Mouse (Mus musculus) C2C12 (cell line): Measurements from ENCODE around the gene Hoxd8. TPM values are rescaled to one million over a fixed set of nuclear protein-coding genes. Genes with fewer than 3 reads are reported as not detected.

Experiments used
- H3K27me3 ChIP-seq: one replicate; pipeline ENCODE4 v1.6.1; 2011; ENCODE audit not compliant: control insufficient read depth, insufficient read depth, insufficient read length
- H3K36me3 ChIP-seq: one replicate; pipeline ENCODE4 v1.6.1; 2011; ENCODE audit not compliant: control insufficient read depth, insufficient read depth
- H3K4me3 ChIP-seq: one replicate; pipeline ENCODE4 v1.5.1; 2011; ENCODE audit warnings: mild to moderate bottlenecking, control low read depth; ENCODE audit not compliant: poor library complexity, insufficient read depth, severe bottlenecking
- H3K79me2 ChIP-seq: one replicate; pipeline ENCODE4 v1.6.1; 2011; ENCODE audit not compliant: control insufficient read depth, insufficient read depth
- H3K79me3 ChIP-seq: one replicate; pipeline ENCODE4 v1.6.1; 2011; ENCODE audit warnings: low read depth, control low read depth
- H3ac ChIP-seq: one replicate; pipeline ENCODE3; 2011; ENCODE audit warnings: low read depth; ENCODE audit not compliant: control insufficient read depth, insufficient read length
- CEBPB ChIP-seq: IDR thresholded peaks from one replicate; pipeline ENCODE4 v1.6.1; 2011; ENCODE audit warnings: low read depth, mild to moderate bottlenecking, control low read depth, moderate library complexity
- CTCF ChIP-seq: IDR thresholded peaks from one replicate; pipeline ENCODE4 v1.5.1; 2011; ENCODE audit not compliant: control insufficient read depth, insufficient read depth, insufficient read length
- FOSL1 ChIP-seq: IDR thresholded peaks from one replicate; pipeline ENCODE4 v1.8.0; 2011; ENCODE audit warnings: mild to moderate bottlenecking, low read length; ENCODE audit not compliant: poor library complexity, insufficient read depth, severe bottlenecking
- MAX ChIP-seq: IDR thresholded peaks from one replicate; pipeline ENCODE4 v1.6.1; 2011; ENCODE audit warnings: mild to moderate bottlenecking, control low read depth
- MYOD1 ChIP-seq: IDR thresholded peaks from one replicate; pipeline ENCODE4 v1.6.1; 2011; ENCODE audit warnings: low read depth; ENCODE audit not compliant: control insufficient read depth, insufficient read length
- MYOG ChIP-seq: IDR thresholded peaks from one replicate; pipeline ENCODE4 v1.6.1; 2011; ENCODE audit not compliant: control insufficient read depth, insufficient read length; ENCODE audit errors: extremely low read depth
- USF1 ChIP-seq: IDR thresholded peaks from one replicate; pipeline ENCODE4 v1.6.1; 2011; ENCODE audit warnings: low read depth, mild to moderate bottlenecking, control low read depth, moderate library complexity
- polyA plus RNA-seq: library from polyadenylated mRNA; unstranded; fragments of >200 nt; fragmentation: generic; extraction: Trizol; gene quantifications from one replicate; pipeline ENCODE4 v1.2.1, GENCODE M21; 2012; ENCODE audit warnings: missing spikeins

Gene Hoxd8
- polyA plus RNA-seq, 1 experiment: not detected

DNA sequence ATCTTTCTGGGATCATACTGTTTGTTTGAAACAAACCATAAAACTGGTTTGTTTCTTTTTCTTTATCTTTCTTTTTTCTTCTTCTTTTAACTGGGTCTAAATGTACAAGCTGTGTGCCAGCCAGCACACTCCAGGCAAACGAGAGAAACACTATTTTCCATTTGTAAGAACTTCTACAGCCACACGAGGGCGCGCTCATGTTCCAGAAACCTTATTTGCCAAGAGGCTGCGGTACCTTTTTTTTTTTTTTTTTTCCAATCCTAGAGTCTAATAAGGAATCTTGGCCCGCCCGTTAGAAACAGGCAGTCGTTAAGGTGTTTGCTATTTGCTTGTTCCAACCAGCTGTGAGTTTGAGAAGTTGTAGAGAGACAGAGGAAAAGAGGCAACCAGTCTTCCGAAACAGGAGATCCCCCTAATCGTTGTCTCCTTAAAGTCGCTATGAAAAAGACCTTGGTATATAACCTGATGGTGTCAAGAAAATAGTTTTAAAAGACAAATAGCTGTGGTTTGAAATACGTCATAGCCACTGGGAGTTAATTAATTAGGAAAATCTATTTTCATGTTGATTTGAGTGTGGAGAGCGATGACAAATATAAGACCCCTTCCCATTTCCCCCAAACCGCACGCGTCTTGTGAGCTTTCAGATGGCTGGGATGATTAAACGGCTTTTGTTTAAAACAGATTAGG lies 18.0 kb upstream of the Hoxd8 start:
- no peak overlapping the region for H3ac ChIP-seq
- H3K27me3 ChIP-seq: peaks cover 48% of the 10 kb centered on the region
- H3K79me3 ChIP-seq: no peaks in the 10 kb centered on the region
- no peaks in the 10 kb centered on the region for H3K79me2 ChIP-seq
- no peak overlapping the region for H3K4me3 ChIP-seq
- TF ChIP-seq FOSL1 (no peak), MAX (no peak), USF1 (no peak), CTCF (no peak), MYOG (no peak), CEBPB (no peak), MYOD1 (no peak)
- no peaks in the 10 kb centered on the region for H3K36me3 ChIP-seq

DNA sequence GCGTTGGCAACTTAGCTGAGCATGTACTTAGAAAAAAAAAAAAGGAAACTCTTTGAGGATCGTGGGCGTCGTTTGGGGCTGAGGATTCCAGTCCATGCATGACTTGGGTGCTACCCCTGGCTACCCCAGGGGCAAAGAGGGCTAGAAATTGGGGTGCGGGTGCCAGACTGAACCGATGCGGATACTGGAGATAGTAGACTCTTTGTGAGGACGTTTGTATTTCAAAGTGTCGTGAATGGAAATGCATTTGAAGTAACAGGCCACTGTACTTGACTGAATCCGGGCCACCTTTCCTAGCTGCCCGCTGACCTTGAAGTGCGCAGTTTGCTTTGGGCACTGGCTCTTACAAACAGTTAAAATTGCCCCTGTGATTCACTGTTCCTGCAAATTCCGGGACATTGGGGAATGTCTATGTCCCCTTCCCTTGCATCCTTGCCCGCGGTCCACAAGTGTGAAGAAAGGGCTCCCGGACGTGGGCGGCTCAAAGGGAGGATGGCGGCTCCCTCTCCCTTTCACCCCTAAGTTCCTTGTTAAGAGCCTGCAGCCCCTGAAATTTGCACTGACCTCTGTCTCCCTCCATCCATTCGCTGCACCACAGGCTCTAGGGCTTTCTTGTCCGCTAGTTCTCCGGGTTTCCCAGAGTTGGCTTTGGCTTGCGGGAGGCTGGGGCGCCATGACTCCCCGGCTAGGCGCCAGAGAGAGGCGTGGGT lies 17.3 kb upstream of the Hoxd8 start:
- no peak overlapping the region for H3ac ChIP-seq
- H3K36me3 ChIP-seq: no peaks in the 10 kb centered on the region
- peaks cover 48% of the 10 kb centered on the region for H3K27me3 ChIP-seq
- no peaks in the 10 kb centered on the region for H3K79me2 ChIP-seq
- no peaks in the 10 kb centered on the region for H3K79me3 ChIP-seq
- no peak for TF ChIP-seq USF1
- no peak overlapping the region for H3K4me3 ChIP-seq

DNA sequence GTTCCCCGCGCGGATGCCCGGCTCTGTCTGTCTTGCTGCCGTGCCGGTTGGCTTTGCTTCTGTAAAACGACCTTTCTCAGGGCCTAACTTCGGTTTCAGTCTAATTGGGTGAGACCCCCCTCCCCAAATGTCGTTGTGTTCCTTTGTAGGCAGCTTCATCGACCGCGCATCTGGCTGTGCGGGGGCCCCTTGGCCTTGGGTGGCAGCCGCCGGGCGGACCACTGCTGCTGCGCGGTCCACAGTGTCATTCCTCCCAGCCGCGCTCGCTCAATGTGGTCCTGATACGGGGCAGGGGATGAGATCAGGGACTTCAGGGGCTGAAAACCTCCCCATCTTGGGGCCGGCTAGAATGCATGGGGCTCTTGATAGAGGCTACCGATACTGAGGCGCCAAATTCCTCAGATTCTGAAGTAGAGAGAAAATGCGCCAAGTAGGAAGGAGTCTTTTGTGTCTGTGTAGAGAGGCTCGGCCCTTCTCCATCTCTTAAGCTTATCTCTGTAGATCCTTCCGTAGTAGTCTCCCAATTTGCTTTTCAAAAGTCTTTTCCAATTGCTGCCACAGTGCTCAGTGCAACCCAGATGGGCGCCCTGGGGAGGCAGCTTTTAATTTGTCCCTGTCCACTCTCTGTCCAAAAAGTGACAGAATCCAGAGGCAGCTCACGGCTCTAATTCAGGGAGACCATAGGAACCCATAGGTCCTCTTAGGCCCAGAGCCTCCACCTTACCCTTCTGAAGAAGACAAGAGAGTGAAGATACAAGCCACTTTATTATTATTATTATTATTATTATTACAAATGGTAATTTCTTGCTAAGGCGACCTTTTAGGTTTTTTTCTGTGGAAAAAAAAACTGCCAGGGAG lies 16.5 kb upstream of the Hoxd8 start:
- H3K4me3 ChIP-seq: no peak overlapping the region
- no peaks in the 10 kb centered on the region for H3K36me3 ChIP-seq
- H3K79me2 ChIP-seq: no peaks in the 10 kb centered on the region
- no peaks in the 10 kb centered on the region for H3K79me3 ChIP-seq
- peaks cover 51% of the 10 kb centered on the region for H3K27me3 ChIP-seq
- TF ChIP-seq CTCF (no peak), MYOG (no peak), MYOD1 (no peak), USF1 (no peak), FOSL1 (no peak), MAX (no peak), CEBPB (no peak)
- no peak overlapping the region for H3ac ChIP-seq

DNA sequence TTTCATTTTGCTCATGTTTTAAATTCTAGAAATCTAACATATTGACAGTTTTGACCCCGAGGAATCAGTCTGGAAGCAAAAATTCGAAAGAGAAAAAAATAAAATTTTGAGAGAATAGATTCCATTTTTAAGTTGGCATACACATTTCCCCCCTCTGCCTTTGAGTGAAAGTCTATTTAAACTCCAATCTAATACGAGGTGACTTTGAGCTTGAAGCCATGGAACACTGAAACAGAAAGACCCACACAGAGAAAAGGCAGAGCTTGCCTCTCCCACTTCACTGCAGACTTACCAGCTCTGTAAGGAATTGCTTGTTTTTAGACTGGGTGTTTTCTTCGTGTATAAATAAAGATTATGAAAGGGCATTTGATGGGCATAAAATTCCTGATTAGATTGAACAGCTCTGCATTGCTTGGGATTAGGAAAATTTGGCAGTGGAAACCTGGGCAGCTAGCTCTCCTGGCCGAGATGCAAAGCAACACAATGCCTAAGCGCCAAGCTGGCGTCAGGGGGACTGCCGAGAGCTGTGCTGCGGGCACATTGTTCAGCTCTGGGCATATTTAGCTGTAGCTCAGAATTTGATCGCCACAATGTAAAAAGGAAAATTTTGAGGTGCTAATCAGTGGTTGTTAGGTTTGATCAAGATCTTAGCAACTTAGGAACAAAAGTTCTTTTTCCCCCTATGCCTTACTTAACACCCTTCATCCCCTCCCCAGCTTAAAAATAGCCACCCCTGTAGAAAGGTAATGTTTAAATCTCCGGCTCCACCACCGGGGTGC lies 15.4 kb upstream of the Hoxd8 start:
- H3K79me2 ChIP-seq: no peaks in the 10 kb centered on the region

More for the DNA sequence above, 15.4 kb upstream of the Hoxd8 start:
- no peaks in the 10 kb centered on the region for H3K79me3 ChIP-seq
- TF ChIP-seq MYOG (no peak), CEBPB (no peak), MYOD1 (no peak), USF1 (no peak), CTCF (no peak), MAX (no peak), FOSL1 (no peak)
- H3K4me3 ChIP-seq: no peak overlapping the region
- no peaks in the 10 kb centered on the region for H3K36me3 ChIP-seq
- peaks cover 62% of the 10 kb centered on the region for H3K27me3 ChIP-seq
- H3ac ChIP-seq: no peak overlapping the region
